Mouse (Mus musculus): Measurements from ENCODE around the gene Inafm2. TPM values are rescaled to one million over a fixed set of nuclear protein-coding genes. Genes with fewer than 3 reads are reported as not detected.
A peak's percentile ranks its signal among the peaks of the same experiment; 100 is the strongest.

Gene Inafm2
- total RNA-seq, 2 experiments from 2014 or later = 41.5 to 43.0 TPM

DNA sequence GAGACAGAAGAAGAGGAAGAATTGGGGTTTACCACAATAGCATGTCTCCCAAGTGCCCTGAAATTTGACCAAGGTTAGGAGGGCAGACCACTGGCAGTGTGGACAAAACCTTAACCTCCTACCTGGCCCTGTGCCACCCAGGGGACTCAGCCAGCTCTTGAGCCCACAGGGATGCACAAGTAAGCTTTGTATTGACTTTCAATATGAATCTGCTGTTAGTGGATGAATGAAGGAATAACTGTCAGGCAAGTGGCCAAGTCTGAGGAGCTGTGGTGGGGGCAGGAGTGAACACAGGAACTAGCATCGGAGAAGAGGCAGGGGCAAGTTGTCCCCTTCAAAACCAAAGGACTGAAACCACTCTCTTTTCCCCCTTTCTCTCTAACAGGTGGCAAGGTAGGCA lies 29.8 kb downstream of the Inafm2 start:
- intact Hi-C loops (cut with DNase I) = no loop called here
- peak; percentile 16 to 32 for DNase-seq (ENCODE audit: low spot score in 2 of 2)

DNA sequence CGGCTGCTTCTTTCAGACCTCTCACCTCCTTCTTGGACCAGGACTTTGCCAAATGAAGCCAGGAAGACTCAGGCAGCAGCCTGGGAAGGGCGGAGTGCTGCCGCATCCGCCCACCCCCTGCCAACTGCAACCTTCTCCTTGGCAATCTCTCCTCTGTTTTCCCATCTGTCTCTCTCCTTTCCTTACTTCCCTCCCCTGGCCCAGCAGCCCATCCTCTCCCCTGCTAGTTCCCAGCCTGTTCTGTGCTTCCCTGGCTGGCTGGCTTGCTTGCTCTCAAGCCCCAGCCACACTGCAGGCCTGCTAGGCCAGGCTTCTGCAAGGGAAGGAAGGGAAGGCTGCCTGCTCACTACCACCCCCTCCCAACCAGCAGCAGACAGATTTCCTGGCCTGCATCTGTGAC lies 30.3 kb downstream of the Inafm2 start:
- DNase-seq (ENCODE audit: low spot score in 2 of 2) = peak; percentile 73 to 82
- intact Hi-C loops (cut with DNase I) = no loop called here

DNA sequence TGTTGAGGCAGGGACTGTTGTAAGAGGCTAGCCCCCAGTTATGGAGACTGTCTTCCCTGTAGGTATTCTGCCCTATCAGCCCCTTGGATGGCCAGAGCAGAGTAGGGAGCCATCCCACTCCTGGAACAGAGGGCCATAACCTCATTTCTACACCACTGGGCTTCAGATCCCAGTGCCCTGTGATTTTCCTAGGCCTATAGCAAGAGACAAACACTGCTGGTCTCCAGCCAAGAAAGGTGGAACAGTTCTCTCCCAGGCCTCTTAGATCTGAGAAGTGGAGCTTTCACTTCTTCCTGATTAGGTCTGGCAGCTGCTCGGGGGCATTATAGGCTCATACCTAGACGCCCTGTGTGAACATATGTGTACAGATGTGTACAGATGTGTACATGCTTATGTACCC lies 30.7 kb downstream of the Inafm2 start:
- no peak for DNase-seq (ENCODE audit: low spot score in 2 of 2)
- intact Hi-C loops (cut with DNase I) = no loop called here

DNA sequence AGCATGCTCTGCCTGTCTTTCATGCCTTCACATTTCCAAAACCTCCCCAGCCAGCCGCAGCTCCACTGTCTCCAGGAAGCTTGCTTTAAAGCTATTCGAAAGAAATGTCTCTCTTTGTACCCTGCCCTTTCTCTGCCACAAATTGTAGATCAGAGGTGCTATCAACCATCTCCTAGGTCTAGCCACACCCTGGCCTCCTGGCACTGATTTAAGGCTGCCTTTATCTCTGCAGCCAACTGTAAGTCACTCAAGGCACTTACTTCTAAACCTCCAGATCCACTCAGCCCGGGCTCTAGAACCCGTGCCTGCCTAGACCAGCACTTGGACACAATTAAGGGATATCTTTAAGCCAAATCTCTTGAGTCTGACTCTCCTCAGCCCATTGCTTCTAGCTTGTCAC lies 32.9 kb downstream of the Inafm2 start:
- no peak for DNase-seq (ENCODE audit: low spot score in 2 of 2)
- intact Hi-C loops (cut with DNase I) = no loop called here

DNA sequence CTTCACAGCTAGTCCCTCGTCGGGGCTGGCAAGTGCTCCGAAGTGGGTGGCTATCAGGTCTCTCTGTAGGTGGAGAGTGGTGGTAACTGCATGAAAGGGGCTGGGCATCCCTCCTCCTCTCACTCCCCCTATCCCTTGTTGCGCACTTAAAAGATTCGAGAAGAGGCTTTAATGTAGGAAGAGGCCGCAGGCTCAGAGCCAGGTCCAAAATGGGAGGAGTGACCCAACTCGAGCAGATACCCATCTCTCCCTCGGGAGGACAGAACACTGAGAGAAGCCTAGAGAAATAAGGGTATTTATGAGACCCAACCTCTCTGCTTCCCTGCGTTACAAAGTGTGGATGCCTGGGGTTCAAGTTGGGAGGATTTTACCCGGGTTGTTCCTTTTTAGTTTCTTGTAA lies 33.5 kb downstream of the Inafm2 start:
- intact Hi-C loops (cut with DNase I) = no loop called here
- DNase-seq (ENCODE audit: low spot score in 2 of 2) = no peak

DNA sequence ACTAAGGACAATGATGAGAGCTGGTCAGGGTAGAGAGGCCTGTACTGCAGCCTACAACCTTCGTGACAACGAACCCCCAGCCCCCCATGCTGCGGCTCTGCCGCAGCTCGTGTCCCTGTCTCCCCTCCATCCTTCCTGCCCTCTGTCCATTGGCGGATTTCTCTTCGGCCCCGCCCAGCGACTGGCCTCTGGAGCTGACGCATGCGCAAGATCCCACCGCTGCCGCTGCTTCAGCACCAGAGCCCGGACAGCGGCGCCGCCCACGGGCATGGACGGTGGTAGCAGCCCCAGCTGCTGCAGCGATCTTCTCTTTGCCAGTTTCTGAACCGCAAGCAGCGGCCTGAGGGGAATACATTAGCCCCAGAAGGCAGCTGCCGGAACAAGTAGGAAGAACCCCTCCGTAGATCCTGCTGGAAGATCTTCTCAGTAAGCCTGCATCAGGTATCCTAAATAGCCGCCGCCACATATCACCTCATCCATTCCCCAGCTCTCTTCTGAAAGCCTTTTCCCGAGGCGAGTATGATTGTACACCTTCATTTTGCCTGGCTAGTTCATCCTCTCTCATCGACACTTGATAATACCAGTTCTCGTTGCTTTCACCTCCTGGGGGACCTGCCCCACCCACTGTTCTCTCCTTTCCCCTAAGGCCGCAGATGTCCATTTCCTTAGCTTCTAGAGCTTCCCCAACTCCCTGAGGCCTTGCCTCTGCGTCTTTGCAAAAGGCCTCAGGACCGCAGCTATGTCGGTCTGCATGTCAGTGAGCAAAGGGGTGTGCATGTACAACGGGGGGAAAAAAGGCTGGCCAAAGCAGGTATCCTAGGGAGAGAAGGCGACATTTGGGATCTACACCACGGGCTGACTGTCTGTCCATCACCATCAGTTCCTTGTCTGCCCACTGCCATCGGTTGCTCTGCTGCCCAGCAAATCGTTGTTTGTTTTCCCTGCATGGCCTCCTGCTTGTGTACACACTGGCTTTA lies 34.2 kb downstream of the Inafm2 start, which contains the start of gene Disp2:
Gene Disp2, plus strand, starts transcription at position 216 of the 977 bp plus-strand sequence.
- intact Hi-C loops (cut with DNase I) = no loop called here
- peak; percentile 94 for DNase-seq (ENCODE audit: low spot score in 2 of 2)

DNA sequence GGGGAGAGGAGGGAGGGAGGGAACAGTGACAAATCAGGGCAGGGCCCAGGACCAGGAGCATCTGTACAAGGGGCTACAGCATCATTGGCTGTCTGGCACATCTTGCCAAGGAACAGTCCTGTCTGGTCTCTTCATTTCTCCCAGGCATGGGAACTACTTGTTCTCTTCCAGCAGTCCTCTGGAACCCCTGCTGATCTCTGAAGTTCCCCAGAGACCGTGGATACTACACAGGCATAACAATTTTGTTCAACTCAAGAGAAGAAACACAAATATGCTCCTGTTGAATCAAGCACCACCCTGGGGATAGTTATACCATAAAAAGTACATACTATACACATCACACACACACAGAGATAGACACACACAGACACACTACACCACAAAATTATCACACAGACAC lies 35.6 kb downstream of the Inafm2 start:
- intact Hi-C loops (cut with DNase I) = no loop called here
- no peak for DNase-seq (ENCODE audit: low spot score in 2 of 2)

DNA sequence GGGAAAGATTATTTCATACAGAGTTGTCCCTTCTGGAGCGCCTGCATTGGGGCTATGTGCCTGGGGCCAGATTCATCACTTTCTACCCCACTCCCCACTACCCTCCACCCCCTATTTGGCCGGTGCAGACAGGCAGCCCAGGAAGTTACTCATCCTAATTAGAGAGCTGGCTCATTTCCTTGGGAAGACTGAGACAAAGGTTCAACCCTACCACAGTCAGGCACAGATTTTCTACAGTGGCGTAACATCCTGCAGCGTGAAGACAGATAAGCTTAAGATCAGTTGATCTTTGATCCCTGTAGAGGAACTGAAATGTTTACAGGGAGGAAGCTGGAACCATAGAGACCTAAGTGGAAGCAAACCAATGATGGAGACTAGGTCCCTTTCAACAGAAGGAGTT lies 36.7 kb downstream of the Inafm2 start:
- intact Hi-C loops (cut with DNase I) = no loop called here
- no peak for DNase-seq (ENCODE audit: low spot score in 2 of 2)

DNA sequence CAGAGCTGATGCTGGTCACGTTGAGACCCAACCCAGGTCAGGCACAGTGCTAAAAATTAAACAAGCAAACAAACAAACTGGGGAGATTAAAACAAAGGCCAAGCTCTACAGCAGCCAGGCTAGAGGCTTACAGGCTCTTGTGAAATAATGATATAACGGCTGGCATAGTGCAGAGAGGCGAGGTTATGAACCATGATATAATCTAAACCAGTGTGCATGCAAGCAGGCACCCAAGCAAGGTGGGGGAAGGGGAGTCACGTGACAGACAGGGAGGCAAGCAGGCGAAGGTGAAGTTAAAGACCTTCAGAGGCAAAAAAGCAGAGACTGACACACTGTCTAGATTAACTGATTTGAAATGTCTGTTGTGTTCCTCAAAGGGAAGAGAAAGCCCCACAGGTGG lies 37.5 kb downstream of the Inafm2 start:
- intact Hi-C loops (cut with DNase I) = no loop called here
- DNase-seq (ENCODE audit: low spot score in 2 of 2) = no peak

DNA sequence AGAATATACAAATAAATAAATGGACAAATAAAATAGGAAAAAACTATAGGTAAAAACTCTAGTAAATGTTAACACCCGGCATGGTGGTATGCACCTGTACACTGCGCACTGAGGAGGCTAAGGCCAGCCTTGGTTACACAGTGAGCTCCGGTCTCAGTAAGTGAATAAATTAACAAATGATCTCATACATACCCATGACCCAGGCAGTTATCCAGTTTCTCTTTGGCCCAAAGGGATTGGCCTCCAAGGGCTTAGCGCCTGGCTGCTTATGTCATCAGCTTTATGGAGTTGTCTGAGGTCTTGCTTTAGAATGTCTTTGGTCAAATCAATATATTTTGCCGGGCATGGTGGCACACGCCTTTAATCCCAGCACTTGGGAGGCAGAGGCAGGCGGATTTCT lies 38.1 kb downstream of the Inafm2 start:
- intact Hi-C loops (cut with DNase I) = no loop called here

DNA sequence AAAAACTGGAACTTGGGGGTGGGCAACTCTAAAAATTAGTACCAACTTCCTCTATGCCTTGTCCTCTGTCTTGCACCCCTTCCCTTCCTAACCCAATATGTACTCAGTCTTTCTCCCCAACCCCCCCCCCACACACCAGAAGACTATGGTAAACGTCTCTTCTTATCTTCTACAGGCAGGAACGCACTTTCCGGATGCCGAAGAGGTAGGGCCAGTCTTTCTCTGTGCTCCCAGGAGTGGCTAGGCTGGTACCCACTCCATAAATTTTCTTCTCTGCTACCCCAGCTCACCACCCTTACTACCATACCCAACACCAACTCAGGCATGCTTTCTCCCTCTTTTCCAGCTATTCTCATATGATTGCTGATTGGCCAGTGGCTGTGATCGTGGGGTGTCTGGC lies 41.0 kb downstream of the Inafm2 start:
- intact Hi-C loops (cut with DNase I) = no loop called here
- no peak for DNase-seq (ENCODE audit: low spot score in 2 of 2)

More for the DNA sequence above, 38.1 kb downstream of the Inafm2 start:
- no peak for DNase-seq (ENCODE audit: low spot score in 2 of 2)

DNA sequence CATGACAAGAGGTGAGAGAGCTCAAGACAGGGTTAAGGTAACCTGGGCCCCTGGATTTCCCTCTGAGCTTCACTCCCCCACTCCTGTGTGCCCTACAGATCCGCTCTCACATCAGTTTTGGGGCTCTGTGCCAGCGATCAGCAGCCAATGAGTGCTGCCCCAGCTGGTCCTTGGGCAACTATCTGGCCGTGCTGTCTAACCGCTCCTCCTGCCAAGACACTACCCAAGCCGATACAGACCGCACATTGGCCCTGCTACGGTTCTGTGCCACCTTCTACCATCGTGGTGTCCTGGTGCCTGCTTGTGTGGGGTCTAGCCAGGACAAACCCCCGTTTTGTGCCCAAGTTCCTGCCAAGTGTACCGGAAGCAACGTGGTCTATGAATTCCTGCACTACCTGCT lies 43.9 kb downstream of the Inafm2 start:
- intact Hi-C loops (cut with DNase I) = no loop called here
- DNase-seq (ENCODE audit: low spot score in 2 of 2) = no peak

DNA sequence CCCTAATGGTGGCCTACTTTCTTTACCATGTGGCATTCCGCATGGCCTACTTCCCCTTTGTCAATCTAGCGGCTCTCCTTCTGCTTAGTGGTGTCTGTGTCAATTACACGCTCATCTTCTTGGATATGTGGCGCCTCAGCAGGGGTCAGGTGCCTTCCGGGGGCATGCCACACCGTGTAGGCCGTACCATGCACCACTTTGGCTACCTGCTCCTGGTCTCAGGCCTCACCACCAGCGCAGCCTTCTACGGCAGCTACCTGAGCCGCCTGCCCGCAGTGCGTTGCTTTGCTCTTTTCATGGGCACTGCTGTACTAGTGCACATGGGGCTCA lies 44.6 kb downstream of the Inafm2 start:
- intact Hi-C loops (cut with DNase I) = no loop called here
- DNase-seq (ENCODE audit: low spot score in 2 of 2) = no peak

DNA sequence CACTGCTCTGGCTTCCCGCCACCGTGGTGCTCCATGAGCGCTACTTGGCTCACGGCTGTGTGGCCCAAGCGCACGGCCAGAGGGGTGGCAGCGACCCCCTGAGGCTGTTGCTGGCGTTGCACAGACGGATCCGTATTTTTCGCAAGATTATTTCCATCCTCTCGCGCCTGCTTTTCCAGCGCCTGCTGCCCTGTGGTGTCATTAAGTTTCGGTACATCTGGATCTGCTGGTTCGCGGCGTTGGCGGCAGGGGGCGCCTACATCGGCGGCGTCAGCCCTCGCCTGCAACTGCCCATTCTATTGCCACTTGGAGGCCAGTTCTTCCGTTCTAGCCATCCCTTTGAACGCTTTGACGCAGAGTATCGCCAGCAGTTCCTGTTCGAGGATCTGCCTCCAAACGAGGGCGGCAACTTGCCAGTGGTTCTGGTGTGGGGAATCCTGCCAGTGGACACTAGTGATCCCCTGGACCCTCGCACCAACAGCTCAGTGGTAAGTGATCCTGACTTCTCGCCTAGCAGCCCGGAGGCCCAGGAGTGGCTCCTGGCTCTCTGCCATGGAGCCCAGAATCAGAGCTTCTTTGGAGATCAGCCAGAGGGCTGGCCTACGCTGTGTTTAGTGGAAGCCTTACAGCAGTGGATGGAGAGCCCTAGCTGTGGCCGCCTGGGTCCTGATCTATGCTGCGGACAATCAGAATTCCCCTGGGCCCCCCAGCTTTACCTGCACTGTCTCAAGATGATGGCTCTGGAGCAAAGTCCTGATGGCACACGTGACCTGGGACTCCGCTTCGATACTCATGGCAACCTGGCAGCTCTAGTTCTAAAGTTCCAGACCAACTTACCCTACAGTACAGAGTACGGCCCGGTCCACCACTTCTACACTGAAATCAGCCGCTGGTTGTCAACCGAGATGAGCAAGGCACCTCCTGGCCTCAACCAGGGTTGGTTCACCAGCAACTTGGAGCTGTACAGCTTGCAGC lies 45.3 kb downstream of the Inafm2 start:
- intact Hi-C loops (cut with DNase I) = no loop called here
- DNase-seq (ENCODE audit: low spot score in 2 of 2) = peak; percentile 51 to 57

DNA sequence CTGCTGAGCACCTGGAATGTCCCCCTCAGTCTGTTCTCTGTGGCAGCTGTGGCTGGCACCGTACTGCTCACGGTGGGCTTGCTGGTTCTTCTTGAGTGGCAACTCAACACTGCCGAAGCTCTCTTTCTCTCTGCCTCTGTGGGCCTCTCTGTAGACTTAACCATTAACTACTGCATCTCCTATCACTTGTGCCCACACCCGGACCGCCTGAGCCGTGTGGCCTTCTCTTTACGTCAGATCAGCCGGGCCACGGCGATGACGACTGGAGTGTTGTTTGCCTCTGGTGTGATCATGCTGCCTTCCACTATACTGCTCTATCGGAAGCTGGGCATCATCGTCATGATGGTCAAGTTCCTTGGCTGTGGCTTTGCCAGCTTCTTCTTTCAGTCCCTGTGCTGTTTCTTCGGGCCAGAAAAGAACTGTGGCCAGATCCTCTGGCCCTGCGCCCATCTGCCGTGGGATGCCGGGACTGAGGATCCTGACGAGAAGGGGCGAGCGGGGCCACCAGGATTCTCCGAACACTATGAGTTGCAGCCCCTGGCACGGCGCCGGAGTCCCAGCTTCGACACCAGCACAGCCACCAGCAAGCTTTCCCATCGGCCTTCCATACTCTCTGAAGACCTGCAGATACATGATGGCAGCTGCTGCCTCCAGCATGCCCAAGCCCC lies 46.2 kb downstream of the Inafm2 start:
- intact Hi-C loops (cut with DNase I) = no loop called here
- no peak for DNase-seq (ENCODE audit: low spot score in 2 of 2)

DNA sequence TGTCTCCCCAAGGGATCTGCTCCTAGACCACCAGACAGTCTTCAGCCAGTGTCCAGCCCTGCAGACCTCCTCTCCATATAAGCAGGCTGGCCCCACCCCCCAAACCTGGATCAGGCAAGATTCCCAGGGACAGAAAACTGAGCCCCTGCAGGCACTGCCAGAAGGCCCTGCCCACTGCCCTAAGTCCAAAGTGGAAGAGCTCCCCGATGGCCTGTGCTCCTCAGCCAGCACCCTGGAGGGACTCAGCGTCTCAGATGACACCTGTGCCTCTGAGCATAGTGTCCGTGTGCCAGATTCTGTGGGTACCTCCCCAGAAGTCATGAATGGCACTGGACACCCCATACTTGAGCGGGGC lies 46.7 kb downstream of the Inafm2 start:
- intact Hi-C loops (cut with DNase I) = no loop called here

DNA sequence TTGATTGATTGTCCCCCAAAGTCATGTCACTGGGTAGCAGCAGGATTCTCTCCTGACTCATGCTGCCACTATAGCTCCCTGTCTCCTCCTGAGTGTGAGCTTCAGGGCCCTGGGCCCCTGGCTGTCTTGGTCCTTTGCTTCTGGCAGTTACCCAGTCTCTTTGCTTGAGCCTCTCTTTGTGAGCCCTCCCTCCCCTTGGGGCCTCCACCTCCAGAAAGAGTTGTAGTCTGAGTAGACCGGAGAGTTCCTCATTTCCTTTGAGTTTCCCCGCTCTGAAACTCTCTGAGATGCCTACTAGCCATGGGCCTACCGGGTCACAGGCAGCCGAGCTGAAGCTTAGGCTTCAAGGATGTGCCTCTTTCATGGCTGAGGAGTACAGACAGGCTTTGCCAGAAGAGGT lies 48.1 kb downstream of the Inafm2 start:
- DNase-seq (ENCODE audit: low spot score in 2 of 2) = no peak
- intact Hi-C loops (cut with DNase I) = no loop called here

More for the DNA sequence above, 46.7 kb downstream of the Inafm2 start:
- no peak for DNase-seq (ENCODE audit: low spot score in 2 of 2)
